Mouse (Mus musculus) hindbrain, embryonic 11.5 days (tissue): ENCODE results near the gene Smyd1. TPM values are rescaled to one million over a fixed set of nuclear protein-coding genes. Genes with fewer than 3 reads are reported as not detected.
"Not testable (repeated sequence)": the region's sequence is repeated elsewhere in the genome, so short reads cannot be mapped to it uniquely, and the experiment has no call there.

Source experiments
- ATAC-seq: fragments of 200-750 bp; cut with Nextera tagmentation; 2 replicates; pipeline ENCODE4 v1.8.0; 2017; ENCODE audit warnings: mild to moderate bottlenecking, moderate TSS enrichment, moderate library complexity; ENCODE audit not compliant: low FRiP score
- DNase-seq: peaks from one replicate; pipeline ENCODE4 v3.0.0-alpha.2; 2015; ENCODE audit warnings: low spot score
- H3K27ac ChIP-seq: fragments of 300-500 bp; sonication (generic); 2 replicates; pipeline ENCODE4 v1.5.1; 2014; ENCODE audit warnings: mild to moderate bottlenecking, low read depth, low read length
- H3K27me3 ChIP-seq: fragments of 300-500 bp; sonication (generic); 2 replicates; pipeline ENCODE4 v1.6.1; 2014; ENCODE audit warnings: mild to moderate bottlenecking, low read length, moderate library complexity, mixed read lengths; ENCODE audit not compliant: control insufficient read depth, insufficient read depth
- H3K36me3 ChIP-seq: fragments of 300-500 bp; sonication (generic); 2 replicates; pipeline ENCODE4 v1.6.1; 2014; ENCODE audit warnings: mild to moderate bottlenecking, low read length, moderate library complexity, mixed read lengths; ENCODE audit not compliant: control insufficient read depth, insufficient read depth
- H3K4me1 ChIP-seq: fragments of 300-500 bp; sonication (generic); replicated peaks from 2 replicates; pipeline ENCODE4 v1.6.1; 2014; ENCODE audit warnings: low read length, mixed read lengths; ENCODE audit not compliant: control insufficient read depth, insufficient read depth
- H3K4me2 ChIP-seq: fragments of 300-500 bp; sonication (generic); replicated peaks from 2 replicates; pipeline ENCODE4 v1.6.1; 2014; ENCODE audit warnings: mild to moderate bottlenecking, low read depth, low read length
- H3K4me3 ChIP-seq: fragments of 300-500 bp; sonication (generic); 2 replicates; pipeline ENCODE4 v1.5.1; 2014; ENCODE audit warnings: low read depth, low read length
- H3K9ac ChIP-seq: fragments of 300-500 bp; sonication (generic); 2 replicates; pipeline ENCODE4 v1.6.1; 2014; ENCODE audit warnings: low read depth, low read length
- H3K9me3 ChIP-seq: fragments of 300-500 bp; sonication (generic); 2 replicates; pipeline ENCODE4 v1.6.1; 2016; ENCODE audit warnings: low read length; ENCODE audit not compliant: control insufficient read depth
- WGBS: fragments of 180-500 bp; shearing (Covaris S2); extraction: QIAGEN DNeasy Blood & Tissue Kit; methylation state at CpG from one replicate; pipeline ENCODE4 v1.1.7; 2014; 5-methylcytosine and 5-hydroxymethylcytosine counted together
- polyA plus RNA-seq: library from polyadenylated mRNA; unstranded; fragments of >200 nt; fragmentation: Nextera tagmentation; extraction: Ambion mirVana; gene quantifications from 2 replicates; pipeline ENCODE4 v1.2.1, GENCODE M21; 2014

The Smyd1 gene
- polyA plus RNA-seq, 1 experiment from 2014 or later, result 0.76 TPM

DNA sequence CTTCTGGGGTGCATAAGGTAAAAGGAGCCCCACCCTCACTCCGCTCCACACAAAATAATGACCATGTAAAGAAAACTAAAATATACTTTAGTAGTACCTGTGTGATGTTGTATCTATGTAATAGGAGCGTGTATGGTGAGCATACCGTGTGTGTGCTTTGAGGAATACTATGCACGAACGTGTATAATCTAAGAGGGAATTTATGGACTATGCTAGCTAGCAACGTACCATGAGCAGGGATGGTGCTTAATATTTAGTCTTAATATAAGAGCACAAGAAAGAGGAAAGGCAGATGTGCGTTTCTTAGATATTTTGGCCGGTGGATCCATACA, 51.0 kb downstream of the Smyd1 start:
- Histone ChIP-seq H3K4me3 (peak overlapping the region; percentile 76), H3K27me3 (no peaks in the 10 kb centered on the region), H3K4me1 (no peaks in the 10 kb centered on the region), H3K36me3 (no peaks in the 10 kb centered on the region), H3K4me2 (peak overlapping the region; percentile 50), H3K27ac (peak overlapping the region; percentile 48), H3K9ac (no peak overlapping the region), H3K9me3 (no peaks in the 10 kb centered on the region)
- ATAC-seq, result peak; percentile 71
- WGBS, result 2% methylated on average over 8 of the region's 8 CpGs
- no peak for DNase-seq

DNA sequence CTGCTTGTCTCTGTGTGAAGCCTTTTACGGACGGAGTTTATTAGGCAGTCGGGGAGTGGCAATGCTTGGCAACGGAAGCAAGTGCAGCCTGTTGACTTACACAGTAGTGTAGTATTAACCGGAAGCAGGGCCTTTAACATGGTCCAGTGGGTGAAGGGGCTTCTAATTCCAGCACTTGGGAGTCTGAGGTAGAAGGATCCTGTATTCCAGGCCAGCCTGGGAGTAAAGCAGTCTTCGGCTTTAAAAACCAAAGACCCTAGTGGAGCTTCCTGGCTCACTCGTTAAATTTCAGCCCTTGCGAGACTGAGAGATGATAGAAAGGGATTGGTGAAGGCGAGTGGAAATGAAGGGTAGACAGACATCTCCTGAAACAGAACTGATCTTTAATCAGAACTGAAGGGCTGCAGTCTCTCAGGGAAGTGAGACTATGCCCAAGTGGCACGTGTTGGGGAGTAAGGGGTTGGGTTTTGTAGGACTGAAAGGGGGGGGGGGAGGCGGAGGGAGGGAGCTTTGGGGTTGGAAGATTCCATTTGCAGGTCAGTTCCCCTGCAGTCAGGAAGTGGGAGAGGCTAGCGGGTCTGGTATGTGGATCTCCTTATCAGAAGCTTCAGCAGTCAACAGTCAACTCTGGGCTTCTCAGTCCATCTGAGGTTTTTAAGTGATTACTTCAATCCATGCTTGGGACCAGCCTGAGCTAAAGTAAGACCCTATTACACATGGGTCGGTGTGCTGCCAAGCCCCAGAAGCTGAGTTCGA, 51.6 kb downstream of the Smyd1 start:
- no peaks in the 10 kb centered on the region for H3K36me3 ChIP-seq
- ATAC-seq, result no peak; the same call in 1 of the 2 replicates
- H3K27ac ChIP-seq, result 0 out of 2 replicates have a peak overlapping the region, but pooled peaks have one; percentile 48
- 35% methylated on average over 13 of the region's 14 CpGs for WGBS
- H3K4me2 ChIP-seq, result peak overlapping the region; percentile 50
- H3K9ac ChIP-seq, result no peak overlapping the region
- H3K4me3 ChIP-seq, result peak overlapping the region; percentile 76
- no peaks in the 10 kb centered on the region for H3K9me3 ChIP-seq
- peak; percentile 41 for DNase-seq
- H3K27me3 ChIP-seq, result no peaks in the 10 kb centered on the region
- no peaks in the 10 kb centered on the region for H3K4me1 ChIP-seq

DNA sequence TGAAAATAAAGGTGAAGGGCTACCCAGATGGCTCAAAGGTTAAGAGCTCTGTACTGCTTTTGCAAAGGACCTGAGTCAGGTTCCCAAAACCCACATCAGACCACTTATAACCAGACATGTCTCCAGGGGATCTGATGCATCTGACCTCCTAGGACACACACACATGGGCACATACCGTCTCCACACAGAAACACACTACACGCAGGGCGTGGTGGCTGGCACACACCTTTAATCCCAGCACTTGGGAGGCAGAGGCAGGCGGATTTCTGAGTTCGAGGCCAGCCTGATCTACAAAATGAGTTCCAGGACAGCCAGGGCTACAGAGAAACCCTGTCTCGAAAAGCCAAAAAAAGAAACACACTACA, 52.4 kb downstream of the Smyd1 start:
- WGBS, result 95% methylated on average over 6 of the region's 6 CpGs
- not testable (repeated sequence) for H3K4me2 ChIP-seq, H3K27me3 ChIP-seq, DNase-seq, ATAC-seq, H3K36me3 ChIP-seq, H3K9me3 ChIP-seq, H3K27ac ChIP-seq, H3K4me1 ChIP-seq, H3K4me3 ChIP-seq, H3K9ac ChIP-seq

DNA sequence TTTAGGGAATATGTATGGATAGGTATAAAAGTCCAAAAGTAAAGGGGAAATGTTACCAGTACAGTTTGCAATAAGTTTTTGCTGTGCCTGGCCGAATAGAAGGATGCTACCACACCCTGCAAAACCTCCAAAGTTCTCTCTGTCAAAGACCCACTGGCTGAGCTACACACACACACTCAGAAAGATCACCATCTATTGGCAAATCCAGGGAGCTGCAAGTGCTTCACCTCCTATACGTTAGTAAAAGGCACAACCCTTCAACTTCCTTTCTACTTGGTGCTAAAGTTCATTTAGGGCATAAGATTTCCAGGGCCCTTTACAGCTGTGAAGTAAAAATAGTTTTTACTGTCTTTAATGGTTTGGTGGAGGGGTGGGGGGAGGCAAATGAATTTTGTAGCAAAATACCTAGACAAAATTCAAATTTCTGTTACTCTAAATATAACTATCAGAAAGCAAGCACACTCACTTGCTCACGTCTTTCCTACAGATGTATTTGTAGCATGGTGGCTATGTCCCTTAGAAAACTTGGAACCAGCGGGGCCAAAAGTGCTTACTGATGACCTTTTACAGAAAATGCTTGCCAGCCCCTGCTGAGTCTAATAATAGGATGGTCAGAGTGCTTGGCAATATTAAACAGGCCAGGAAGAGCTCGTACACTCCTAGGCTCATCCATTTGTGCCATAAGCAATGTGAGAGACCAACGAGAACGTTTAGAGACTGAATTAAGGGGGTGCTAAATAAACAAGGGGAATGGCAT, 52.9 kb downstream of the Smyd1 start:
- WGBS, result 69% methylated on average over 7 of the region's 7 CpGs
- Histone ChIP-seq H3K4me3 (no peak overlapping the region), H3K4me1 (no peaks in the 10 kb centered on the region), H3K27me3 (no peaks in the 10 kb centered on the region), H3K4me2 (no peak overlapping the region), H3K9me3 (no peaks in the 10 kb centered on the region), H3K27ac (no peak overlapping the region), H3K9ac (no peak overlapping the region), H3K36me3 (no peaks in the 10 kb centered on the region)
- DNase-seq (peak; percentile 12), ATAC-seq (no peak)

DNA sequence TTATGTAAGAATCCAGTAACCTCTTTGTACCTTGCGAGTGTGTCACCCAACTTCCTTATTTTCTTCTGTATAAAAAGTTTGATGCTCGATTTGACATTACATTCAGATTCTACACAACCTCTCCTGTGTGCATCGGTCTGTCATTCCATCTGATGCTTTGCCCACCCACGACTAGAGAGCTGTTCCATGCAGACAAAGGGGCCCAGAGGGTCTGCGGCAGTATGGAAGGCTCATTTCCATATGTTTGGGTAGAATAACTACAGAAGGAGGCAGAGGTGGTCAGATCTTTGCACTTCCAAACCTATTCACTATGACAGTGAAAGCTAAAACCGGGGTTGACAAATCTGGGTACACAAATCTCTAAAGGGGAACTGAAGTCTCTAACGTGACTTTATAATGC, 54.4 kb downstream of the Smyd1 start:
- not testable (repeated sequence) for ATAC-seq, H3K9ac ChIP-seq
- WGBS, result 85% methylated on average over 7 of the region's 7 CpGs

DNA sequence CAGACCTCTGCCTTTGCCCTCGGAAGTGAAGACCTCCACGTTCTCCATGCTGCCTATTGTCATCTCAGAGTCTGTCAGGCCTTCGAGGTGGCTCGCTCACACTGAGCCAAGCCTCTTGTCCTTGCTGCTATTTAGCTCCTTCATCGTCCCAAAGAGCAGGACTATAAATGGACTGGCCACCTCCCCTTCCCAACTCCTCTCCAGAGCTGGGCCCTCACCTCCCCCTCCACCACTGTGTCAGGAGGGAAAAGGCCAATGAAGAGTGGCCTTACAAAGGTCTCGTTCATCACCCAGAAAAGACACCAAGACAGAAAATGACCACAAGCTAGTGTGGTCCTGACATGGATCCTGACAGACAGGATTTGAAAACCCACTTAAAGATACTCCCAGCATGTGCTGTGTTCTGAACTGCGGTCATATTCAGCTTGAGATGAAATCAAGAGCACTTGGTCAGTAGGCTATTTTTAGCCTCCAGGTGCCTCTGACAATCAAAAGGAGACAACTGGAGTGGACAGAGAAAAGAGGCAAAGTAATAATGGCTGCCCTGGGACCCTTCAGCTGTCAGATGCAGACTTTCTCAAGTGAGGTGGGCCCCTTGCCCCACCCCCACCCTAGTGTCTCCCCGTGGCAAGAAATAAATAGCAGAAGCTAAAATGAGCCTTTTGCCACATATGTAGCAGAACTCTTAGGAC, 59.7 kb downstream of the Smyd1 start:
- ATAC-seq, result no peak
- no peak for DNase-seq
- H3K9ac ChIP-seq, result no peak overlapping the region
- H3K9me3 ChIP-seq, result no peaks in the 10 kb centered on the region
- H3K4me2 ChIP-seq, result no peak overlapping the region
- no peaks in the 10 kb centered on the region for H3K4me1 ChIP-seq
- no peak overlapping the region for H3K4me3 ChIP-seq
- H3K27ac ChIP-seq, result no peak overlapping the region
- H3K36me3 ChIP-seq, result no peaks in the 10 kb centered on the region
- 78% methylated on average over 8 of the region's 8 CpGs for WGBS
- H3K27me3 ChIP-seq, result no peaks in the 10 kb centered on the region

More for the DNA sequence above, 54.4 kb downstream of the Smyd1 start:
- H3K4me1 ChIP-seq, H3K36me3 ChIP-seq, H3K4me2 ChIP-seq, DNase-seq, H3K9me3 ChIP-seq, H3K27ac ChIP-seq, H3K27me3 ChIP-seq, H3K4me3 ChIP-seq: not testable (repeated sequence)

DNA sequence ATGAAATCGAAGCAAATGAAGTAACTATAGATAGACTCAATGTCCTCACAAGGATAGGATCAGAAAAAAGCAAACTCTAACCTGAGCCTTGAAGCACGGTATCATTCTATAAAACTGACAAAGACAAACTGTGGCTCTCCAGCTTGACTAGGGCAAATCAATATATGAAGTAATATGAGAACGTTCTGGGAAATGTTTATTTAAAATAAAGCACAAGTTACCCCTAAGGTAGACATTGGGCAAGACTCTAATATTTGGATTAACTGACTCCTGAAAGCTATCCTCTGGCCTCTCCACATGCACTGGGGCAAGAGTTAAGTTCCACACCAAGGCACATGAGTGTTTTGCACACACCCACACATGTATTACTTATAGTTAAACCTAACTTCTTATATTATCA, 61.0 kb downstream of the Smyd1 start:
- H3K9me3 ChIP-seq, result no peaks in the 10 kb centered on the region
- no peak for DNase-seq
- no peak overlapping the region for H3K4me3 ChIP-seq
- H3K27me3 ChIP-seq, result no peaks in the 10 kb centered on the region
- no peak overlapping the region for H3K27ac ChIP-seq
- no peak for ATAC-seq
- WGBS, result 92% methylated on average over 3 of the region's 3 CpGs
- no peak overlapping the region for H3K9ac ChIP-seq
- no peak overlapping the region for H3K4me2 ChIP-seq
- H3K36me3 ChIP-seq, result no peaks in the 10 kb centered on the region
- H3K4me1 ChIP-seq, result no peaks in the 10 kb centered on the region

DNA sequence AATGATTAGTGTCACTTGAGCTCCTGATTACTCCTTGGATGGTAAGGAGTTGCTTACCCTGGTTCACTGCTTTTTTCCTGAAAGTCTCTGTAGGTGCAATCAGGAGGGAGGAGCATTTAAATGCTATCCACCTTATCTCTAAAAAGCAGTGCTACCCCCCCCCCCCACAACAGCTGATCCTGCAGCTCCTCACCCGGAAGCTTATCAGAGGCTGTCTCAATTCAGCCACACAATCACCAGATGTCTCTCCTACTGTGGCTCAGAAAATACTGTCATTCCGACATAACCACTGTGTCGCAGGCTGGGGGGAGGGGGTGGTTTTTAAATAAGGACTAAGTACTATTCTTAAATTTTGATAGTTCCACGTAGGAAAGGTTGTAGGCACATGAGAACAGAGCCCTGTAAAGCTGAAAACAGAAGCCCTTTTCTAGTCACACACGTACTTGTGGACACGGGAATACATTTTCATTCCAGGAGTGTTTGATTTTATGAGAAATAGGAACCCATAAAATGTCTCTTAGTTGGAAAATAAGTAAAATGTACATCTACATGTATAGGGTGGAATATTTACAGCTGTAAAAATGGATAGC, 61.9 kb downstream of the Smyd1 start:
- ATAC-seq, result no peak
- DNase-seq, result no peak
- Histone ChIP-seq H3K4me2 (no peak overlapping the region), H3K9ac (no peak overlapping the region), H3K4me1 (no peaks in the 10 kb centered on the region), H3K9me3 (no peaks in the 10 kb centered on the region), H3K4me3 (no peak overlapping the region), H3K27ac (no peak overlapping the region), H3K36me3 (no peaks in the 10 kb centered on the region), H3K27me3 (no peaks in the 10 kb centered on the region)
- 64% methylated on average over 6 of the region's 6 CpGs for WGBS
